Mouse (Mus musculus): ENCODE measurements at regions not wholly inside any gene's neighbourhood (a gene's known extent, or its start where the extent isn't known, plus 50 kb on each side); places are given as distances from the start of the nearest gene placed in this dataset.

GRCm38 (mm10) chr12:12693838-12694777, 247.6 kb downstream of the Mycn start:
- no peak for DNase-seq

DNA sequence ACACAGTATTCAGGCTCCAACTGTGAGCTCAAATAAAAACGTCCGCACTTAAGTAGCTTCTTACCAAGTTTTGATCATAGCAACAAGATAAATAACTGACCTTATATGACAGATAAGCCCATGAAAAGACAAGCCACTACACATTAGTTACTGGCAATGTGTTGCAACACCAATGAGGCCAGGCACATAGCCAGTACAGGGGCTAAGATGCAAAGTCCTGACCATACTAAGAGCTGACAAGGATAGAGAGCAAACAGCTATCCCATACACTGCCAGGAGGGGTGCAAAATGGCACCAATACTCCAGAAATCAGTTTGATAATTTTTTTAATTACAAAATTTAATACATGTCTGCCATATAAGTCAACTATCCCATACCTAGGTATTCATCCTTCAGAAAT, 254.3 kb downstream of the Mycn start:
- DNase-seq = no peak

- no peak for DNase-seq
Observed at GRCm38 (mm10) chr12:12685217-12685522, 256.5 kb downstream of the Mycn start.

- DNase-seq = no peak
Observed at GRCm38 (mm10) chr12:12684481-12685216, 257.1 kb downstream of the Mycn start.

DNA sequence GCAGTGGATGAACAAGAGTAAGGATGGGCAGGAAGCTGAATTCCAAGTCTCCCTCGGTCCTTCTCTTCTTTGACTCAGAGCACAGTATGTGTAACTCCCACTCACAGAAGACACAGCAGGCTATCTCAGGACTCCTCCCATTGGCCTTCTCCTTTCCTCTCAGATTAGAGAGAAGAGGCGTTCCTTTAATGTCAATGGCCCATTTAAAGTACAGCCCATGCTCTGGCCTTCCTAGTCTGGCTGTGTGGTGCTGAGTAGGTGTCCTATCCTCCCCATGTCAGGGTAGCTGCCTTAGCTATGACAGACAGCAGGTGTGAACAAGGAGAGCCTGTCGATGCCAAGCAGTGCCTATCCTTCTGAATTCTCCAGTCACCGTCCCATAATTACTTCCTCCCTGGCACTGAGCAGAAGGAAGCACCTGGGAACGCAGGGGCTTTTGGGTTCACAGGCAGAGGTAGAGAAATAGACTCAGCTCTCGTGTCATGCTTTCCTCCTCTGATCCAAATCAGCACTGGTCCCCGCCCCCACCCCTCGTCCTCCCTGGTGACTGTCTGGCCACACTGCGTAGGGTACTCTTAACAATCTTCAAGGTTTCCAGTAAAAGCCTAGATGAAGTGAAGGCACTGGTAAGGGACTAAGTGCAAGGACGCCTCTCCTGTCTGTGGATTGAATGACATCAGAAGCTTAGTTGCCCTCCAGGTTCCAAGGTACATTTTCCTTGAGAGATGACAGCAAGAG, 257.8 kb downstream of the Mycn start:
- no peak for DNase-seq

- no peak for DNase-seq
Observed at GRCm38 (mm10) chr12:12681101-12681500, 260.6 kb downstream of the Mycn start.

DNA sequence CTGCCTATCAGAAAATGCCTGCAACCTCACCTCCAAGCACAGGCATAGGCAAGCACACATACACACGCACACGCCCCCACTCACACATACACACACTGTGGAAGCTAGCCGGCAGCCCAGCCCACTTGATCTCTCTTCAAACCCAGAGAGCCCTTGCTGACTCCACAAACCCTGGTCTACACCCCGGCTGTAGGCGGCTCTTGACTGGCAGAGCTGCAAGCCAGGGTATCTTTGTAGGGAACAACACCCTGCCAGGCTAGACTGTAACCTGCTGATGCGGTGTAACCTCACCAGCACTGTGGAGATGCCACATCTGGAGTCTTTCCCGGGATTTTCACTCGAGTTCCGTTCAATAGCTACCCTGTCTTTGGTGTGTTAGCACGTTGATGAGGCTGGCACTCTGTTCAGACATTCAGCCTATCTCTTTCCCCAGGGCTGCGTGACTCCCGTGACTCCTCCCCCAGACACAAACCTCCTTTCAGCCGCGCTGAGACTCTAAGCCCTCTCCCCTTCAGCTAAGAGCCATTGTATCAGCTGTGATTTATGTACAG, 261.3 kb downstream of the Mycn start:
- no peak for DNase-seq

- DNase-seq = no peak
Observed at GRCm38 (mm10) chr12:12676676-12677075, 265.0 kb downstream of the Mycn start.

GRCm38 (mm10) chr12:12669931-12670330, 271.8 kb downstream of the Mycn start:
- no peak for DNase-seq

GRCm38 (mm10) chr12:12668919-12669318, 272.8 kb downstream of the Mycn start:
- DNase-seq = no peak

- no peak for DNase-seq
Observed at GRCm38 (mm10) chr12:12655611-12656010, 286.1 kb downstream of the Mycn start.

DNA sequence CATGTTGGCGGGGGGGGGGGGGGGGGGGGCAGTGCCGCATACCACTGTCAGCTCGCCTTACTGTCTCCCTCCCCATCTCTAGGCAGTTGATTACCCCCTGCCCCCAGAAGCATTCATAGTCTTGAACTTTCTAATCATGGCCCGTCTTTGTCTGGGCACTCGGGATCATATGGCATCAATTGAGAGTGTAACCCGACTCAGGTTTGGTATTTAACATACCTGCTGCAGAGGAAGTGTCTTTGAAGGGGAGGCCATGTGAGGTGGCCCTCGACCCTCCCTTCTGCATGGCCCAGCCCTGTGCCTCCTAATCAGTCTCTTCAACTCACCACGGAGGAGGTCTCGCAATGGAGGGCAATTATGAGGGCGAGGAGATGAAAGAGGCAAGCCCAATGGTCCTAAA, 286.5 kb downstream of the Mycn start:
- no peak for DNase-seq

- DNase-seq = no peak
Observed at GRCm38 (mm10) chr12:12652361-12652760, 289.4 kb downstream of the Mycn start.

DNA sequence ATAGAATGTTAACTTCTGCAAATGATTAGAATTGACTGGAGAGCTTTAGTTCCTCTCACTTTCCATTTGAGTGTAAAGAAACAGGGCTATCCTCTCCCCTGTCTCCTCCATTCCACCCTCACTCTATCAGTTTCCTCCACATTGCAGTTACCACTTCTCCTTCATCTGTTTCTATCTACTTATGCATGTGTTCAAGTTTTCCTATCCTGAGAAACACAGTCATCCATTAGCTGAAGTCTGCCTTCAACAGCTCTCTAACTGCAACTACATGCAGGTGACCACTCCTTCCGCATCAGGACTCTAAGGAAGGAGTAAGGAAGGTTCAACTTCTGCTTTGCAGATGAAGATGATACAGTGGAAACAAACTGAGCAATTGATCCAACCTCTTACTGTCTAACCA, 291.4 kb downstream of the Mycn start:
- no peak for DNase-seq

DNA sequence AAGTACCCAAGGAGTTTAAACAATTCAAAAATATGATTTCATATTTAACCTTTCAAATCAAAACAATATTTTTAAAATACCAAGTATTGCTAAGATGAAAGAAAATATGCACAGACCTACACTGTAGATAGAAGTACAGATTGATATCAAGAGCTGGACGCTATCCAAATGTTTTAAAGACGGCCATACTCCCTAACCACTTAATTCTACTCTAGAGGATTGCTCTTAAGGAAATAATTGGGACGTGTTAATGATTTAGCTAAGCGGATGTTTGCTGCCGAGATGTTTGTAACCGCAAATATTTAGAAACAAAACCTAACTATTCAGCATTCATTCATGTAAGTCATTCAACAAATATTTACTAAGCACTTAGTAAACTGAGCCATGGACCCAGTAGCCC, 294.2 kb downstream of the Mycn start:
- DNase-seq = no peak

GRCm38 (mm10) chr12:12645183-12645582, 296.5 kb downstream of the Mycn start:
- no peak for DNase-seq

- no peak for DNase-seq
Observed at GRCm38 (mm10) chr12:12643247-12643963, 298.3 kb downstream of the Mycn start.

DNA sequence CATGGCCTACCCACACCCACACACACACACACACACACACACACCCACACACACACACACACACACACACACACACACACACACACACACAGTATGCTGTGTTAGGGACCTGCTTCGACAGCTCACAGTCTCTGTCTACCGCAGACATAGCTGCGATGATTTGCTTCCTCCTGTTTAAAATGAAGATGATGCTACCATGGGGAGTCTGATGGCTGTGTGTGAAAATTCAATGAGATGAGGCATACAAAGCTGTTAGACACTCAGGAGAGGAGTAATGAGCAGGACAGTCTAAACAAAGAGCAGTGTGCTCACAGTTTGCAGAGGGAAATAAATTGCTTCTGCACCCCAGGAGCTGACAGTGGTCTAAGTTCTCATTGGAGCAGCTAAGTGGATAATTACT, 306.4 kb downstream of the Mycn start:
- DNase-seq = no peak

DNA sequence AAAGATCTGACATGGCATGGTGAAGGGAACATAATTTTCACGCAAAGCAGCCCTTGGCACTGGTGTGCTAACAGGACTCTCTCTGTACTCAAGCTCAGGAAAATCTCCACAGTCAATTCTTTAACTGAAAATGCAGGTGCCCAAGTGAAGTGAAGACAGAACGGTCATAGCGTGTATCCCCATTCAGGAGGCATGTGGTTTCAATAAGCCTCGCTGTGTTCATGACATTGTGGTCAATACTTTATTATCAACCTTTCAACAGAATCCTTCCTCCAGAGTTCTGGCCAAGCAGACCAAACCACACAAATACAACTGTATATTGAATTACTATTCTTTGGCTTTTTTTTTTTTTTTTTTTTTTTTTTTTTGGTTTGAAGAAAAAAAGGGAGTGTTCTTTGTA, 314.1 kb downstream of the Mycn start:
- no peak for DNase-seq

- DNase-seq = no peak
Observed at GRCm38 (mm10) chr12:12625788-12626187, 315.9 kb downstream of the Mycn start.

- peak; percentile 77 for DNase-seq
Observed at GRCm38 (mm10) chr12:12622712-12623292, 318.9 kb downstream of the Mycn start.

- DNase-seq = no peak
Observed at GRCm38 (mm10) chr12:12621506-12621905, 320.2 kb downstream of the Mycn start.
